Mouse (Mus musculus): ENCODE data around the gene Slc25a48. TPM values are rescaled to one million over a fixed set of nuclear protein-coding genes. Genes with fewer than 3 reads are reported as not detected.

Slc25a48 gene
- total RNA-seq, 2 experiments from 2014 or later = 0.15 to 0.17 TPM

DNA sequence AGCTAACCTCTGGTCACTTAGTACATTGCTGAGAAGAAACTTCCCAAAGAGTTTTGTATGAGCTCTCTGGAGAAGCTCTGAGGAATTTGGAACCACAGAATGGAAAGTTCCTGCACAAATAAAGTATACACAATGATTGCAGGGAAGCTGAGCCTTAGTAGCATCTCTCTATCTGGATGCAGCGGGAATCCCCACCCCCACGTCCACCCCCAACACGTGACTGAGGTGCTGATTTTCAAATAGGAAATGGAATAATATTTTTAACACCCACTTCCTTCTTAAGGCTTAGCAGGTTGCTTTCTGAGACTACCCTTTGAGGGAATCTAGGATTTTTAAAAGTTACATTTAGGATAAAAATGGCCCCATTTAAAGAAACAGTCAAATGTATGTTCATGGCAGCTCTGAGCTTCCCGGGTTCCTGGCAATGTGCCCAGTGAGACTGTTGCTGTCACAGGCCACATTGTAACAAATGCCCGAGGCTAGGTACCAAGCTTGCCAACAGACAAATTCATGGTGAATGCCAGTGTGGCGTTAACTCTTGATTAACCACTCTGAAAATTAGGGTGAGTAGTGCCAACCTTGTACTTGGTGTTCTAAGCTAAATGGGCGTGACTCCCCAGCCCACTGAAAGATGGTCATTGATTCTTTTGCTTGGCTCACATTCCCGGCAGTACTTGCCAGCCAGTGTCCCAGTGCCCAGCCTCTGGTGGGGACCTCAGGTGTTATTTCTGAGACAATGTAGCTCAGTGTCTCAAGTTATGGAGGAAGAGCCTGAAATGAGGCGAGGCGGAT lies 11.3 kb downstream of the Slc25a48 start:
- peak in 1 of 2 experiments; percentile 17 for DNase-seq (ENCODE audit: low spot score in 2 of 2)

GRCm38 (mm10) chr13:56450035-56450434 lies 11.9 kb downstream of the Slc25a48 start:
- no peak for DNase-seq (ENCODE audit: low spot score in 2 of 2)

GRCm38 (mm10) chr13:56458001-56458400 lies 19.8 kb downstream of the Slc25a48 start:
- no peak for DNase-seq (ENCODE audit: low spot score in 2 of 2)

DNA sequence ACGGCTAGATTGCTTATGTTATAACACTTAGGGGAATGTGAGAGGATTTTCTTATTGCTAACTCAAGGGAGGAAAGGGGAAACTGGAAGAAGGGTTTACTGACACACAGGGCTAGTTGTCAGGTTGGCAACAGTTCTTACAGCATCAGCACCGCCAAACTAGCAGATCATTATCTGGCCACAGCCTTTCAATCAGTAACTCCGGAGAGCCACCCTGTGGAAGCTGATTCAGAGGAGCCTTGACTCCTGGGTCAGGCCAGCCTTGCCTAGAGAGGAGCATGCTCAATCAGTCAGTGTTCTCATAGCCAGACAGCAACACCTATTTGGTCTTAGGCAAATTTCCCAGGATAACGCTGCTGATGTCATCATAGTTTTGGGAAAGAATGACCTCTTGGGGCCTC lies 23.3 kb downstream of the Slc25a48 start:
- no peak for DNase-seq (ENCODE audit: low spot score in 2 of 2)

- no peak for DNase-seq (ENCODE audit: low spot score in 2 of 2)
These were observed 24.6 kb downstream of the Slc25a48 start for GRCm38 (mm10) chr13:56462791-56463190.

DNA sequence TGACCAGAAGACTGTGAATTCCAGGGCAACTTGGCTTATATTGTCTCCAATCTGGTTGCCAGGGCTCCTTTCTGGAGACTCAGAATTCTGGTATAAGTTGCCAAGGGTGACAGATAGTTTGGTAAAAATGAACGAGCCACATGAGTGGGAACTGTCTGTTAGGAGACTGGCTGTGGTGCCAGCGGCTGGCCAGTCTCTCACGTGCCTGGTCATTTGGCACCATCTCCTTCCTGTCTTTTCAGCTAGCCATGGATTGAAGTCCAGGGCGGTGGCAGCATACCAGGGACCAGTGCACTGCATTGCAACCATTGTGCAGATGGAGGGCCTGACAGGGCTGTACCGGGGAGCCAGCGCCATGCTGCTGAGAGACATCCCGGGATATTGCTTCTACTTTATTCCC lies 25.1 kb downstream of the Slc25a48 start:
- DNase-seq (ENCODE audit: low spot score in 2 of 2) = no peak

DNA sequence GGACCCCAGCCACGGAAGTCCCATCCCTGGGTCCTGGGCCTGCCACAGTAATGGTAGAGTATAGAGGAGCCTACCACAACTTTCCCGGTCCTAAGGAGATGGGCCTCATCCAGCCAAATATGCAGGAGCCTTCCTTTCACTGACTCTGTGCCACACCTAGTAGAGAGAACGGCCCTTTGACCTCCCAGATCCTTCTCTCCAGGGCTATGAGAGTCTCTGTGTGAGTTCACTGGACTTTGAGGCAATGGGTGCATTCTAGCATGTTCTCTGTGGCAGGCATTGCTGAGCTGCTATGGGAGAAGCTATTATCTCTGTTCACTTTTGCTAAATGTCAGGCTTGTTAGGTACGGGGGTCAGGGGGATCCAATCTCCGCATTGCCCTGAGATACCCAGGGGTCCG lies 25.6 kb downstream of the Slc25a48 start:
- DNase-seq (ENCODE audit: low spot score in 2 of 2) = no peak

DNA sequence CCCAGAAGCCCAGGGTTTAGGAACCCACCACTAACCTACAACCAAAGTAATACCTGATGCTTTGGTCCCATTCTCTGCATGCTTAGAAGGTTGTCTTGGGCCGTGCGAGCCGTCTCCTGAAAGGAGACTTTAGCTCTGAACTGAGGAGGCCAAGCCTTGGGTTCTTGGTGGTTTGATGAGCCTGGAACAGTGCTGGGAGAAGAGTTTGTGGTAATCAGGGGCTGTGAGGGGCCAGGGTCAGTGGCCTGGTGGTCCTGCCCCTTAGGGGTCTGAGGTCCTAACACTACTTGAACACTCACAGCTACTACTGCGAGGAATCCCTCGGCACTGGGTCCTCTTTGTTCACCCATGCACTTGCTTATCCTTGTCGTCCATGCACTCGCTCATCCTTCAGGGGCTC lies 29.6 kb downstream of the Slc25a48 start:
- DNase-seq (ENCODE audit: low spot score in 2 of 2) = no peak

DNA sequence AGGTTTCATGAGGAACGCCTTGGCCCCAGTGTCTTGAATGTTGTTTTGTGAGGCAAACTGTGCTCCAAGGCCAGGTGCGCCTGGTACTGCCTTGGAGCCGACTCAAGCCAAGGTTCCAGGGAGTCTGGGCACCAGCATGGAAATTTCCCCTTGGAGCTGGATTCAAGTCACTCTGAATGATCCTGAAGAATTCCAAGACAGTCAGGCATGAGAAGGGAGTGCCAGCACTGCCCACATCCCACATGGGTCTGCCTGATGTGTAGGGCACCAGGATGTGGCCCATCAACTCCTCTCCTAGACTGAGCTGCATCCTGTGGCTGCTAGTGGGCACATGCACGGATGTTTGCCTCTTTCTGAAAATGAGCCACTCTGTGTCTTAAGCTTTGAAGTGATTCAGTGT lies 30.4 kb downstream of the Slc25a48 start:
- no peak for DNase-seq (ENCODE audit: low spot score in 2 of 2)

- no peak for DNase-seq (ENCODE audit: low spot score in 2 of 2)
These were observed 33.1 kb downstream of the Slc25a48 start for GRCm38 (mm10) chr13:56471211-56471610.

DNA sequence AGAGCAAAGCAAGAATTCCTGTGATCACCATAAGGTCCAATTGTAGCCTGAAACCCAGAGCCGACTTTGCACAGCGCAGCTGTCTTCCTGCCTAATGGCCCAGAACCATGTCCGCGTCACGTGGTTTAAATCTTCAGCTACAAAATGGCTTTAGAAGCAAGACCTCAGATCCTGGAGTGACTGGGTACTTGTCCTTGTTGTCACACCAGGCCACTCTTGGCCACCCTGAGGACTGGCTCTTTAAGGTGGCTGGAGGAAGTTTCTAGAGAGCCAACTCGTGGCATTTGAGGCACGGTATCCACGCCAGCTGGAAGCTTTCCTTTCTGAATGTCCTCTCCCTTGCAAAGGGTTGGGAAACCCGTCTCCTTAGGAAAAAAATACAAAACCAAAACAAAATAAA lies 33.8 kb downstream of the Slc25a48 start:
- no peak for DNase-seq (ENCODE audit: low spot score in 2 of 2)

- DNase-seq (ENCODE audit: low spot score in 2 of 2) = no peak
These were observed 34.5 kb downstream of the Slc25a48 start for GRCm38 (mm10) chr13:56472661-56473060.

GRCm38 (mm10) chr13:56475363-56475762 lies 37.2 kb downstream of the Slc25a48 start:
- peak; percentile 14 to 61 for DNase-seq (ENCODE audit: low spot score in 2 of 2)

GRCm38 (mm10) chr13:56476790-56477189 lies 38.6 kb downstream of the Slc25a48 start:
- no peak for DNase-seq (ENCODE audit: low spot score in 2 of 2)

- DNase-seq (ENCODE audit: low spot score in 2 of 2) = peak; percentile 56 to 77
These were observed 39.1 kb downstream of the Slc25a48 start for GRCm38 (mm10) chr13:56477271-56477670.

DNA sequence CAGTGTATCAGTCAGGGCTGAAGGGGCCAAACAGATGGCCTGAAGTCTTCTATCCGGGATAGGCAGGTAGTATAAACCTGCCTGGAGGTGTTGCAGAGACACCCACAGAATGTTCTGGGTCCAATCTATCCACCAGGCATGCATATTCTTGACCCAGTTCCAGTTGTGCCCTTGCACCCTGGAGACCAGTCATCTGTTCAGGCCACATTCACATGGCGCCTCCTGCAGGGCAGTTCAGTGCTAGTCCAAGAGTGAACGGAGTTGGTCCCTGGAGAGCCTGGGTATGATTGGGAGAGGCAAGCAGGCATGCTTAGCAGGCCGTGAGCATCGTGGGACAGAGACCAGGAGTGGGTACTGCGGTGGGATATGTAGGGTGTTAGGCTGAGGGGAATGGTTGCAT lies 39.9 kb downstream of the Slc25a48 start:
- no peak for DNase-seq (ENCODE audit: low spot score in 2 of 2)

DNA sequence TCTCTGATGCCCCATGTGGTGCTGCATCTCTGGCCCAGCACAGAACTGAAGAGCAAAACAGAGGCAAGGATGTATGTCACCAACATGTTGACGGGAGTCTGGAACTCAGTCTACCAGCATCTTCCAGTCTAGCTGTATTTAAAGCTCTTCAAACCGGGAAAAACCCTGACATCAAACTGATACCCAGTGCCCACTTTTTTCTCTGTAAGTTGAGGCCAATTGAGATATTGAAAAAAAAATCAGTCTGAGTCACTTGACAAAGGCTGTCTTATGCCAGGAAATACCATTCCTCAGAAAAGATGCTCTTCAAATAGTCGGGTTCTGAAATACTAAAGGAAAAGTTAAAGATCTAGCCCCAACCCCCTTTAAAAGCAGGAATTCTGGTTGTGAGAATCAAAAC lies 44.0 kb downstream of the Slc25a48 start, which contains the start of gene Il9:
Gene Il9 (minus strand): TSS at position 101 of the 400 bp plus-strand sequence.
- DNase-seq (ENCODE audit: low spot score in 2 of 2) = no peak

DNA sequence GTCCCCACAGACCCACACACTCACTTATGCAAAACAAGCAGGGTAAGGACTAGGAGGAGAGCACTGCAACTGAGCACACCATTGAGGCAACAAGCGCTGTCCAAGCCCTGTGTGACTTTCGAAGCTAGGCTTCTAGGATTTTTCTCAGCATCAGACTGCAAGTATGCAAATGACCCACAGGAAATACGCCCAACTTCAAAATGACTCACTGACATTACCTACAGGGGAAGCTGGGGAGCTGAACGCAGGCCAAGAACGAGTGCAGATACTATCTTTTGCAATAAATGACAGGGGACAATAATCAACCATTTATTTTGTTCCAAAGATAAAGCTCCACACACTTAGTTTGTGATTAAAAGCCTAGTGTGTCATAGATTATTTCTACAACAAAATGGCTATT lies 49.9 kb downstream of the Slc25a48 start:
- DNase-seq (ENCODE audit: low spot score in 2 of 2) = no peak

GRCm38 (mm10) chr13:56494440-56494839 lies 56.3 kb downstream of the Slc25a48 start:
- DNase-seq (ENCODE audit: low spot score in 2 of 2) = no peak

- DNase-seq (ENCODE audit: low spot score in 2 of 2) = no peak
These were observed 62.0 kb downstream of the Slc25a48 start for GRCm38 (mm10) chr13:56500132-56500531.

DNA sequence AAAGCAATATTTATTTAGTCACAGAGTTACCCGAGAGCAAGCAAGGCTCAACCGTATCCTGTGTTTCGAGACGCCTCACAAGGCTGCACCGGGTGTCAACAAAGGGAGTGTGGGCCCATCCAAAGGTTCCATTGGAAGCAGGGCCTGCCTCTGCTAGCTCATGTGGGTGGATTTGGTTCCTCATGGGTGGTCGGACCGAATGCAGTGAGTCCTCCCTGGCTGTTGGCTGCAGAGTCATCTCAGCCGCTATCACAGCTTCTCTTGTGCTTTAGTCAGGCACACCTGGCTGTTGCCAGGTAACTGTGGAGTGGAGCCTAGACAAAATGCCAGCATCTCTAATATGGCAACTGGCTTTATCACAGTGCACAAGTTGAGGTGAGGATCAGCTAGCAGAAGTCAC lies 62.5 kb downstream of the Slc25a48 start:
- no peak for DNase-seq (ENCODE audit: low spot score in 2 of 2)

DNA sequence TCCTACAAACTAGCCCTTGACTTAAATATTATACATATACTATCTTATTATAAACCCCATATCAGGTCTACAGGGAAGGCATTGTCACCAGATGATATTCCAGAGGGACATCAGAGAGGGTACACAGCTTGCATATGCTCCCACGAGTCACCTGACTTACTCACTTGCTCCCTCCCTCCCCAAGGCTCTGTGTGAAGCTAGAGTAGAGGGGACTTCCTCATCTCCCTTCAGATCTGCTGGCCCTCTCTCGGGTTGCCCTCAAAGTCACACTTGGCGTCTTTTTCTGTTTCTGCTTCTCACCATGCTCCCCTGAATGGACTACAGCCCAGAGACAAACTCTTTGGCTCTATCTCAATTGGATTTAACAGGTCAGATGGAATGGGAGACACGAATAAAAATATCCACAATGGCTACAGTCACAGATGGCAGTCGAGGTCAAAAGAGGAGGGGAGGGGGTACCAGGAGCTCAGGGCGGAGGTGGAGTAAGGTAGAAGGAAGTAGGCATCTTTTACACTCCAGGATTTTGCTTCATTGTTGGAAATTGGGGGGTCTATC lies 63.8 kb downstream of the Slc25a48 start:
- no peak for DNase-seq (ENCODE audit: low spot score in 2 of 2)
